Mouse (Mus musculus): ENCODE measurements at regions not wholly inside any gene's neighbourhood (a gene's known extent, or its start where the extent isn't known, plus 50 kb on each side); places are given as distances from the start of the nearest gene placed in this dataset.

DNA sequence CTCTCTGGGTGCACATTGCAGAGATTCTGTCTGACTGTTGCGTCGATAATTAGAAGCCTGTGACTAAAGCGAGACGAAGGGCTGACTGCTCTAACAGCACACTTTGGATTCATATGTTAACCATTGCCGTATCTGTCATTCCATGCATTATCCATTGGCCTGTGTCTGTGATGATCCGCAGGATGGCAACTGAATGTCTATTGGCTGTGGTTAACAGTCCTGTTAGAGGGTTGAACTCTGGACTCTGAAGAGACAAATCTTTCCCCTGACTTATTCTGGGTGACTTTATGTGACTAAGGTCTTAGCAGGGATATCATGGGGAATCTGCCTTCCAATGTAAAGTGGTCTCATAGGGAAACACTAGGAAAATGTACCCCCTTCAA is 208.7 kb downstream of the Parm1 start:
- ATAC-seq, result no peak
- 44% methylated on average over 6 of the region's 6 CpGs for WGBS (ENCODE audit: insufficient replicate concordance)
- no peaks in the 10 kb centered on the region for H3K27me3 ChIP-seq (ENCODE audit: insufficient read depth, low read length)

DNA sequence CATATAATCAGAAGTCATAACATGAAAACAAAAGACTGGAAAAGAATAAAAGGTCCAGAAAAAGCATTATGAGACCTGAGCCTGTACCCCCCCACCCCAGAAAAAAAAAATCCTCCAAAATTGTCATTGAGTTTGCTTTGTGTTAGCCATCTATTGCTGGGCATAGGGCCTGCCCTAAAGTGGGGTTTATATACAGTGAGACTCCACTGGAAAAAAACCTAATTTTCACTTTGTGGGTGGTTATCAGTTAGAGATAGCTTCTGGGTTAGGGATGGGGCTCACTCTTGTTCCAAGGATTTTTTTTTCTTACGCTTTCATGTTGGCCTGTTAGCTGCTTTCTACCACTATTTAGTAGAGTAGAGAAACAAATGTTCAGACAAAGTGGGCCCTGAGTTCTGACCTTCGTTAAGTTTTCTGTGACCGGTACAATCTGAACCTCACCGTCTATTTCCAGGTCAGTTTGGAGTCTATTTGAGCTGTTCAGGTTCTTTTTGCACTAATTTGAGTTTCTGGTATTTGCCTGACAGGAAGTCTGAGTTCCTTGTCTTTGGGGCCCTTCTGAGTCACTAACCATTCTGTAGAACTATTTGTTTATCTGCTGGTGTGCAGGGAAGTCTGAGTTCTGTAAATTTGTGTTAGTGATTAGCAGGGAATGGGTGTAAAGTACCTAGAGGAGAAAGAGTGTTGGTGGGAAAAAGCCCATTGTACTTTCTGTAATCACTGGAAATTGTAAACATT is 208.1 kb downstream of the Parm1 start:
- Histone ChIP-seq H3K27me3 (ENCODE audit: insufficient read depth, low read length) (no peaks in the 10 kb centered on the region), H3K4me2 (ENCODE audit: low read depth, low read length) (no peak overlapping the region), H3K4me3 (ENCODE audit: low read depth, low read length) (no peak overlapping the region), H3K9ac (replicated peaks) (no peak overlapping the region), H3K4me1 (ENCODE audit: insufficient read depth) (peaks cover 13% of the 10 kb centered on the region), H3K9me3 (ENCODE audit: low read length) (no peaks in the 10 kb centered on the region), H3K36me3 (replicated peaks; ENCODE audit: insufficient read depth, low read length) (no peaks in the 10 kb centered on the region), H3K27ac (ENCODE audit: low read depth) (no peak overlapping the region)
- 31% methylated on average over 4 of the region's 4 CpGs for WGBS (ENCODE audit: insufficient replicate concordance)
- no peak for ATAC-seq
- TF ChIP-seq EP300 (IDR thresholded peaks at IDR 0.05; ENCODE audit: low read depth) (no peak), CTCF (IDR thresholded peaks at IDR 0.05; ENCODE audit: low read depth) (no peak)
- no peak for DNase-seq

More for the DNA sequence above, 208.7 kb downstream of the Parm1 start:
- no peaks in the 10 kb centered on the region for H3K9me3 ChIP-seq (ENCODE audit: low read length)
- H3K4me3 ChIP-seq (ENCODE audit: low read depth, low read length), result no peak overlapping the region
- no peak overlapping the region for H3K4me2 ChIP-seq (ENCODE audit: low read depth, low read length)
- TF ChIP-seq CTCF (IDR thresholded peaks at IDR 0.05; ENCODE audit: low read depth), result no peak
- no peak for TF ChIP-seq EP300 (IDR thresholded peaks at IDR 0.05; ENCODE audit: low read depth)
- DNase-seq, result no peak
- no peak overlapping the region for H3K9ac ChIP-seq (replicated peaks)
- peaks cover 13% of the 10 kb centered on the region for H3K4me1 ChIP-seq (ENCODE audit: insufficient read depth)
- H3K27ac ChIP-seq (ENCODE audit: low read depth), result no peak overlapping the region
- H3K36me3 ChIP-seq (replicated peaks; ENCODE audit: insufficient read depth, low read length), result no peaks in the 10 kb centered on the region

GRCm38 (mm10) chr5:91724881-91725280 is 207.5 kb downstream of the Parm1 start:
- H3K9me3 ChIP-seq (ENCODE audit: low read length), result no peaks in the 10 kb centered on the region
- H3K4me3 ChIP-seq (ENCODE audit: low read depth, low read length), result no peak overlapping the region
- peaks cover 13% of the 10 kb centered on the region for H3K4me1 ChIP-seq (ENCODE audit: insufficient read depth)
- 73% methylated on average over 1 of the region's 1 CpGs for WGBS (ENCODE audit: insufficient replicate concordance)
- H3K4me2 ChIP-seq (ENCODE audit: low read depth, low read length), result no peak overlapping the region
- DNase-seq (no peak), ATAC-seq (no peak)
- no peak overlapping the region for H3K9ac ChIP-seq (replicated peaks)
- H3K27me3 ChIP-seq (ENCODE audit: insufficient read depth, low read length), result no peaks in the 10 kb centered on the region
- H3K36me3 ChIP-seq (replicated peaks; ENCODE audit: insufficient read depth, low read length), result no peaks in the 10 kb centered on the region
- H3K27ac ChIP-seq (ENCODE audit: low read depth), result no peak overlapping the region
- TF ChIP-seq EP300 (IDR thresholded peaks at IDR 0.05; ENCODE audit: low read depth) (no peak), CTCF (IDR thresholded peaks at IDR 0.05; ENCODE audit: low read depth) (no peak)

- Histone ChIP-seq H3K4me3 (ENCODE audit: low read depth, low read length) (no peak overlapping the region), H3K9ac (replicated peaks) (no peak overlapping the region), H3K9me3 (ENCODE audit: low read length) (no peaks in the 10 kb centered on the region), H3K27ac (ENCODE audit: low read depth) (no peak overlapping the region), H3K27me3 (ENCODE audit: insufficient read depth, low read length) (no peaks in the 10 kb centered on the region), H3K36me3 (replicated peaks; ENCODE audit: insufficient read depth, low read length) (no peaks in the 10 kb centered on the region), H3K4me1 (ENCODE audit: insufficient read depth) (peaks cover 13% of the 10 kb centered on the region), H3K4me2 (ENCODE audit: low read depth, low read length) (no peak overlapping the region)
- DNase-seq (no peak), ATAC-seq (no peak)
- WGBS (ENCODE audit: insufficient replicate concordance), result 77% methylated on average over 1 of the region's 1 CpGs
- TF ChIP-seq EP300 (IDR thresholded peaks at IDR 0.05; ENCODE audit: low read depth) (no peak), CTCF (IDR thresholded peaks at IDR 0.05; ENCODE audit: low read depth) (no peak)
These were observed 206.0 kb downstream of the Parm1 start for GRCm38 (mm10) chr5:91723416-91723815.

DNA sequence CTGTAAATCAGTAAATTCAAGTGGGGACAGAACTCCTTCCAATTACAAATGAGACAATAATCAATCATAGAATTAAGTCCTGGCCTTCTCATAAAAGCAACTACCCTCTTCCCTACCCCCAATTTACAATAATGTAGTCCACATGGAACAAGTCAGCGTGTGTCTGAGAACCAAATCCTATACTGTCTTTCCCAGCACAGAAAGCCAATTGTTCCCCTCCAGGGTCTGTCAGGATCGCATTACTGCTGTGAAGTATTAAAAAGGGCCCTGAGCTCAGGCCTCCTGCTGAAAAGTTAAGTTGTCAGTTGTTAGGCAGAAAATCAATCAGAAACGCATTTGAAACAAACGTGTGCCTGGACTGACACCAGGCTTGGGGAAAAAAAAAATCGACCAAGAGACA is 205.6 kb downstream of the Parm1 start:
- Histone ChIP-seq H3K4me3 (ENCODE audit: low read depth, low read length) (no peak overlapping the region), H3K9ac (replicated peaks) (no peak overlapping the region), H3K27ac (ENCODE audit: low read depth) (no peak overlapping the region), H3K36me3 (replicated peaks; ENCODE audit: insufficient read depth, low read length) (no peaks in the 10 kb centered on the region), H3K27me3 (ENCODE audit: insufficient read depth, low read length) (no peaks in the 10 kb centered on the region), H3K4me1 (ENCODE audit: insufficient read depth) (peaks cover 13% of the 10 kb centered on the region), H3K9me3 (ENCODE audit: low read length) (no peaks in the 10 kb centered on the region), H3K4me2 (ENCODE audit: low read depth, low read length) (no peak overlapping the region)
- TF ChIP-seq EP300 (IDR thresholded peaks at IDR 0.05; ENCODE audit: low read depth) (no peak), CTCF (IDR thresholded peaks at IDR 0.05; ENCODE audit: low read depth) (no peak)
- 67% methylated on average over 5 of the region's 5 CpGs for WGBS (ENCODE audit: insufficient replicate concordance)
- no peak for ATAC-seq
- DNase-seq, result no peak

DNA sequence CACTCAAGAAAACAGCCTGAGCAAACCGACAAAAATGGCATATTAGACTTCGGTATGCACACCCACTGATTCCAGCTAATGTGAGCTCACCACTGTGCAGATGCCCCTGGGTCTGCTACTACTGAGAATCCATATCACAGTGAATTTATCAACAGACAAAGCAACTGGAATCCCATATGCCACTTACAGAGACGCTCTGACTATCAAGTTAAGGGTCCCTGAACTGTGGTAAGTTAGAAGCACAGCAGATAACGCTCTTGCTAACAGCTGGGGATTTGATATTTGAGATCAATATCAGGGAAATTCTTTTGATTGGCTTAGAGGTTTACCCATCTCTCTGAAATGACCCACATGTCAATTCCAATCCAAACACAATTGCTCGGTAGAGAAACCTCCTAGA is 205.0 kb downstream of the Parm1 start:
- ATAC-seq, result no peak
- Histone ChIP-seq H3K4me3 (ENCODE audit: low read depth, low read length) (no peak overlapping the region), H3K4me1 (ENCODE audit: insufficient read depth) (peaks cover 13% of the 10 kb centered on the region), H3K9me3 (ENCODE audit: low read length) (no peaks in the 10 kb centered on the region), H3K4me2 (ENCODE audit: low read depth, low read length) (no peak overlapping the region), H3K36me3 (replicated peaks; ENCODE audit: insufficient read depth, low read length) (no peaks in the 10 kb centered on the region), H3K9ac (replicated peaks) (no peak overlapping the region), H3K27me3 (ENCODE audit: insufficient read depth, low read length) (no peaks in the 10 kb centered on the region), H3K27ac (ENCODE audit: low read depth) (no peak overlapping the region)
- no peak for TF ChIP-seq CTCF (IDR thresholded peaks at IDR 0.05; ENCODE audit: low read depth)
- TF ChIP-seq EP300 (IDR thresholded peaks at IDR 0.05; ENCODE audit: low read depth), result no peak
- WGBS (ENCODE audit: insufficient replicate concordance), result 65% methylated on average over 5 of the region's 5 CpGs
- DNase-seq, result no peak
